Mouse (Mus musculus) left cerebral cortex, adult 18-20 months (tissue): ENCODE measurements at regions not wholly inside any gene's neighbourhood (a gene's known extent, or its start where the extent isn't known, plus 50 kb on each side); places are given as distances from the start of the nearest gene placed in this dataset.

ENCODE experiments used
- DNase-seq, 2 experiments: peaks; one replicate each; pipeline ENCODE4 v3.0.0; 2021 to 2022; ENCODE audit warnings: low spot score in 2 of 2, mixed read lengths in 1 of 2

- DNase-seq: peak in 1 of 2 experiments; percentile 9
These were observed 268.0 kb downstream of the Sec23a start for GRCm38 (mm10) chr12:58743800-58744199.

- no peak for DNase-seq
These were observed 283.7 kb downstream of the Sec23a start for GRCm38 (mm10) chr12:58728094-58728493.

DNA sequence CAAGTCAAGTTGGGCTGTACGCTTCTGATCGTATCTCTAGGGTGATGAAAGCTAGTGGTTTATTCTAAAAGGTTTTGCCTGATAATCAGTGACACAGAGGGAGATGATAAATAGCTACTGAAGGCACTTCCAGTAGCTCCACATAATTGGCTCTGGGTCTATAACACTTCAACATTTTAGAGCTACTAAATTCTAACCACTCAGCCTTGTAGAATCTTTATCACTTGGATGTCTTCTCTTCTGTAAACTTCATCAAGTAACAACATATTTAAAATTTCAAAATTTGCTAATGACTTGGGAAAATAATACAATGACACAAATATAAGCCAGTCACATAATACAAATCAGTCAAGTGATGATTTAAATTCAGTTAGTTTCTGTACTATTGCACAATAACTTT is 284.3 kb downstream of the Sec23a start:
- DNase-seq: no peak

DNA sequence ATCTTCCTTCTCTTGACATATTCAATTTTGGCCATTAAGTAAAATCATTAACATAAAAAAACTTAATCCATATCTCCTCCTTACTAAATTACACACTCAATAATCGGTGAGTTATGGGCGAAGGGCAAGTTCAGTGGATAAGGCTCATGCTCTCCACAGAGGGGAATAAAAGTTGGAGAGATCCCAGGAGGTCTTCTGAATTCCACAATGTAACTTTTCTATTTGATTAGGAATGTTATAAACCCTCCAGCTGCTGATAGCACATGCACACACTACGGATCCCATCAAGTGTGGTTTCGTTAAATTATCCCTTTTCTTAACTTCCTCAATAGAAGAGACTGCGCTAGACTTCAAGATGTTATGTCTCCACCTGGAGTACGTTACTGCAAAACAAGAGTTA is 293.9 kb downstream of the Sec23a start:
- no peak for DNase-seq

- no peak for DNase-seq
These were observed 297.6 kb downstream of the Sec23a start for GRCm38 (mm10) chr12:58714207-58714606.

GRCm38 (mm10) chr12:58695680-58696079 is 316.1 kb downstream of the Sec23a start:
- DNase-seq: no peak

- DNase-seq: no peak
These were observed 341.7 kb downstream of the Sec23a start for GRCm38 (mm10) chr12:58669914-58670635.

DNA sequence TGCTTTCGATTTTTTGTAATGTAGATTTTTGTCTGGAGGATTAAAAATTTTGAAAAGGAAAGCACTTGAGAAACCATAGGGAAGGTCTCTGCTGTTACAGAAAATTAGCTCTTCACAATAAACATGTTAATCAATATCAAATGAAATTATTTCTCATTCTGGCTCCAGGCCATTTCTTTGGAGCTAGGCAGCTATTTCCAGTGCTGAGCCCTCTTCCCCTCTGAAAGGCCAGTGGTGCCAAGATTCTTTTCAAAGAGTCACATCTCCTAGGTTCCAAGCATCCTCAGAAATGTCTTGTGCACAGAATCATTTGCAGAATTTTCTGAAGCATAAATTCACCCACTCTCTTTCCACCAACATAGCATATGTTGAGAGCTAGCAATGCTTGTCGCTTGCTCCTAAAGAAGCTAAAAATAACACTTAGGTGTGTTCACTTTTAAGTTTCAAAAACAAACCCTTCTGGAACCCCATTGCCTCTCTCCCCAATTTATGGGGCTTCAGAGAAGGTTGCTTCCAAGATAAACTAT is 357.2 kb downstream of the Sec23a start:
- DNase-seq: no peak

- DNase-seq: no peak
These were observed 358.1 kb downstream of the Sec23a start for GRCm38 (mm10) chr12:58653751-58654150.

DNA sequence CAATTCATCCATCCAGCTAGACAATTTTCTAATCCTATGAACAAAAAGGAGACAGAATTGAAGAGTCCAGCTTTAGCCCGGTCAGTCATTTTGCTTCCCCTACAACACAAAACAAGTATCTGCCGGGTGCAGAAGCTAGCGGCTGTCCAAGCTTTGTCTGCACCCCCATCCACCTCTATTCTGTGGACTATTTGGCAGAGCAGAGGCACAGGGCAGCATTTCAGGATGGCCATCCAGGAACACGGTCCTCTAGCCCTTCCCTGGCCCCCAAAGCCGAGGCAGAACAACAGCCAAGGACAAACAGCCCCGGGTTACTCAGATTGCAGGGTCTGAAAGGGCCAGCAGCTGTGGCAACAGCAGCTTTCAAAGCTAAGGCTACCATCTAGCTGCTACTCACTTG is 358.6 kb downstream of the Sec23a start:
- no peak for DNase-seq

GRCm38 (mm10) chr12:58652701-58653100 is 359.1 kb downstream of the Sec23a start:
- DNase-seq: no peak

- DNase-seq: no peak
These were observed 363.5 kb downstream of the Sec23a start for GRCm38 (mm10) chr12:58648322-58648721.

GRCm38 (mm10) chr12:58643843-58644242 is 368.0 kb downstream of the Sec23a start:
- DNase-seq: no peak

DNA sequence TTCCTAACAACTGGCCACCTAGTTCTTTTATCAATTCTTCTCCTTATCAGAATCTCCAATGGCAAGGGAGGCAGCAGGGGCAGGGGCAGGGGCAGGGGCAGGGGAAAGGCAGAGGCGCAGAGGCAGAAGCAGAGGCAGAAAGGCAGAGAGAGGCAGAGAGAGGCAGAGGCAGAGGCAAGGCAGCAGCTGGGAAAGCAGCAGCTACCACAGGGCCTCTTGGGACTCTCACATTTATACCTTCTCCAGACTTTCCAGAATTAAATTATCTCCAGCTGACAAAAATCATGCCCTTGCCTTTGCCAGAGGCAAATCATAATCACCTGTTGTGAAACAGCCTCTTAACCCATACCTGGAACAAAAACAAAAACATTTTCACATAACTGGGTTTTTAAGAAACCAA is 370.4 kb upstream of the Clec14a start:
- no peak for DNase-seq

DNA sequence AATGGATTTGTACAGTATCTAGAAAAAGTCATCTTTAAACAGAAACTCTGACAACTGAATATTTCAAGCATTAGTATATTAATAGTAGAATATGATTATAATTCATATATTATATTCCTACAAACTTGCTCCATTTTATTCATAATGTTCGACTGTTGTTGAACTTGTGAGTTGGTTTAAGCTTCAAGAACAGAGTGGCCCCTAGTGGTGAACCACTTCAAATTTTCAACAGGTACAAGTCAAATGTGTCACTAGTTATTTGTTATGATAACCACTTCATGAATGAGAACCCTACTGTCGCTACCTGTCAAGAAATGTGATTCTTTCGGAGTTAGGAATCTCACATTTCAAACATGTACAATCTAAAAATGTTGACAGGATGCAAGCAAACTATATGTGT is 369.2 kb upstream of the Clec14a start:
- DNase-seq: no peak

GRCm38 (mm10) chr12:58632529-58632928 is 363.4 kb upstream of the Clec14a start:
- DNase-seq: no peak

GRCm38 (mm10) chr12:58628817-58629216 is 359.7 kb upstream of the Clec14a start:
- DNase-seq: no peak

GRCm38 (mm10) chr12:58625144-58625543 is 356.1 kb upstream of the Clec14a start:
- DNase-seq: no peak

- no peak for DNase-seq
These were observed 350.6 kb upstream of the Clec14a start for GRCm38 (mm10) chr12:58619508-58620310.

DNA sequence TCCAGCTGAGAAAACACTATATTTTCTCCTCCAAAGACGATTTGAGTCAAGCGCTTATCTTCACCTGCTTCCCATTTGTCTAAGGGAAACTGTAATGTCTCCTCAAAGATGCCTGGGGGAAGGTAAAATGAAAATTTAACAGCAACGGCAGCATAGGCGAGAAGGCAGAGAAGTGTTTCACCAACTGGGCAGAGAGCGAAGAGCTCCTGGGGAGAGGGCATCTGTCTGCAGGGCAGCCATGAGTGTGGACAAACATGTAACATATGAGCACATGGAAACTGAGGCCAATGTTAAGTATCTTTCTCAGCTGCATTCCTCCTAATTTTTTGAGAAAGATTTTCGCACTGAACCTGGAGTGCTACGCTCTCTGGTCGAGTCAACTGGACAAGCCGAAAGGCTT is 325.7 kb upstream of the Clec14a start:
- no peak for DNase-seq

- no peak for DNase-seq
These were observed 322.4 kb upstream of the Clec14a start for GRCm38 (mm10) chr12:58591480-58591829.
